Mouse (Mus musculus) cerebellum, adult 2 months (tissue): ENCODE measurements around the gene Psmd7.

Experiments
- CTCF ChIP-seq: fragments of 200-500 bp; IDR thresholded peaks from 2 replicates; pipeline ENCODE4 v1.5.1; 2011; ENCODE audit warnings: low read depth, mild to moderate bottlenecking, control low read depth, low read length, moderate library complexity, borderline replicate concordance; ENCODE audit not compliant: insufficient read depth
- POLR2A ChIP-seq: fragments of 200-500 bp; IDR thresholded peaks from 2 replicates; pipeline ENCODE4 v1.6.1; 2011; ENCODE audit warnings: low read length, control low read depth, borderline replicate concordance; ENCODE audit not compliant: insufficient read depth

GRCm38 (mm10) chr8:107599691-107600090 lies 11.4 kb upstream of the Psmd7 start:
- TF ChIP-seq CTCF (no peak), POLR2A (no peak)
